In the genomic region with DNA sequence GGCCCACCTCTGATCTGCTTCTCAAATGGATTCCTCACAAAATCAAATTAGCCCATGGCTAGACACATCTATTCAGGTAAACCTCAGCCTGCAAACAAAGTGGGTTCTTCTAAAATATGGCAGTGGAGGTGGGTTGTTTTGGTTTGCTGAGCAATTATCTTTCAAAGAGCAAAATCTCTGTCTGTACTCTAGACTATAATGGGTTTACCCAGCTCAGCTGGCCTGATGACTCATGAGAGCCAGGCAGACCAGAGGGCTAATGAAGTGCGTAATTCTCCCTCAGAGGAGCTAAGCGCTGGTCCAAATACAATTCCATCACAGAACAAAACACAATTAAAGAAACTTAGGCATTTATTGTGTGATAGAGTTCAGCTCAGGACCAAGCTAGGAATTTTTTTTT, we compare ENCODE assay signal across 29 mouse cellular contexts.
DNase-seq lines count a peak whose midpoint lies in the region; ATAC-seq and TF ChIP-seq lines count a peak whose summit lies in the region.
"Had no signal": no experiment of that assay in that cellular context is flagged by ENCODE, and none has a peak within 500 bp of the region (broad histone marks: within the 10 kb centered on the region; RNA-seq: fewer than 3 reads in every experiment).

No protein-coding gene starts in this region.

- WGBS in midbrain, postnatal 0 days: 63% methylated on average over 2 of the region's 2 CpGs

- no peaks in the 10 kb centered on the region for H3K9me3 ChIP-seq in midbrain, postnatal 0 days (ENCODE audit: low read length)
- H3K9me3 ChIP-seq: embryonic facial prominence, embryonic 13.5 days; forebrain, embryonic 10.5 days; hindbrain, embryonic 10.5 days; midbrain, embryonic 13.5 days; neural tube, embryonic 15.5 days had no signal

- no peak for TF ChIP-seq CTCF in gastrocnemius, adult 2 months (IDR thresholded peaks at IDR 0.05)
- TF ChIP-seq CTCF in midbrain, postnatal 0 days (IDR thresholded peaks at IDR 0.05): no peak

- no peaks in the 10 kb centered on the region for H3K36me3 ChIP-seq in midbrain, postnatal 0 days (ENCODE audit: insufficient read depth, low read length)
- H3K36me3 ChIP-seq: embryonic facial prominence, embryonic 13.5 days; forebrain, embryonic 10.5 days; heart, embryonic 12.5 days; hindbrain, embryonic 10.5 days; midbrain, embryonic 13.5 days; neural tube, embryonic 15.5 days had no signal

- intact Hi-C loops in gastrocnemius, adult 2 months (cut with DNase I): no loop called here

- peak; percentile 35 to 68 for DNase-seq in adrenal gland, adult (ENCODE audit: inconsistent age in 2 of 2, low spot score in 1 of 2)
- DNase-seq in adrenal gland, adult 8-10 months: no peak
- DNase-seq in gastrocnemius, adult 2 months: peak; percentile 23
- DNase-seq in gastrocnemius, adult 8-10 months (ENCODE audit: low spot score in 2 of 2): no peak
- peak; percentile 35 to 36 for DNase-seq in adrenal gland, postnatal 36 days
- peak; percentile 26 for DNase-seq in retina, embryonic 14.5 days (ENCODE audit: low spot score)
- DNase-seq in midbrain, postnatal 0 days (ENCODE audit: low spot score): no peak
- no peak for DNase-seq in frontal cortex, postnatal 10 days (ENCODE audit: low spot score in 2 of 2)
- DNase-seq: cerebellum, adult 18-20 months; cerebellum, postnatal 10 days; forebrain, postnatal 0 days; heart, adult 2 months; kidney, adult 18-20 months; kidney, postnatal 4 days; layer of hippocampus, adult 9-11 months; liver; lung, adult 2 months; lung, postnatal 10 days; thymus, postnatal 4 days had no signal

- H3K27me3 ChIP-seq in midbrain, postnatal 0 days (ENCODE audit: insufficient read depth, low read length): no peaks in the 10 kb centered on the region
- H3K27me3 ChIP-seq: CH12.LX; embryonic facial prominence, embryonic 13.5 days; heart, embryonic 12.5 days; midbrain, embryonic 13.5 days; neural tube, embryonic 15.5 days had no signal

- no peak for ATAC-seq in midbrain, postnatal 0 days (ENCODE audit: low FRiP score)
- ATAC-seq: forebrain, postnatal 0 days; hindbrain, embryonic 16.5 days; midbrain, embryonic 13.5 days had no signal

- H3K4me3 ChIP-seq in gastrocnemius, adult 2 months: no peak overlapping the region
- no peak overlapping the region for H3K4me3 ChIP-seq in midbrain, postnatal 0 days (ENCODE audit: low read depth, low read length)
- H3K4me3 ChIP-seq: embryonic facial prominence, embryonic 13.5 days; forebrain, embryonic 10.5 days; heart, adult 2 months; heart, embryonic 12.5 days; hindbrain, embryonic 10.5 days; midbrain, embryonic 13.5 days; neural tube, embryonic 15.5 days had no signal

- no peak overlapping the region for H3K27ac ChIP-seq in gastrocnemius, adult 2 months
- no peak overlapping the region for H3K27ac ChIP-seq in midbrain, postnatal 0 days (ENCODE audit: low read depth, low read length)
- H3K27ac ChIP-seq: embryonic facial prominence, embryonic 13.5 days; heart, adult 2 months; liver, embryonic 14.5 days; macrophage; midbrain, embryonic 13.5 days; neural tube, embryonic 15.5 days had no signal

- H3K9ac ChIP-seq in midbrain, postnatal 0 days (replicated peaks; ENCODE audit: low read length, poor library complexity, severe bottlenecking): no peak overlapping the region
- H3K9ac ChIP-seq: embryonic facial prominence, embryonic 13.5 days; forebrain, postnatal 0 days; heart, embryonic 12.5 days; liver, embryonic 14.5 days; midbrain, embryonic 13.5 days; neural tube, embryonic 15.5 days had no signal

- no peaks in the 10 kb centered on the region for H3K4me1 ChIP-seq in midbrain, postnatal 0 days (ENCODE audit: insufficient read depth, low read length)
- H3K4me1 ChIP-seq: embryonic facial prominence, embryonic 13.5 days had no signal

- no peak overlapping the region for H3K4me2 ChIP-seq in midbrain, postnatal 0 days (ENCODE audit: low read depth, low read length, poor library complexity, severe bottlenecking)
- H3K4me2 ChIP-seq: embryonic facial prominence, embryonic 13.5 days; heart, embryonic 12.5 days; midbrain, embryonic 13.5 days; neural tube, embryonic 15.5 days had no signal

Comparison
In these comparisons a context has a peak if more than half of its experiments do, and no peak if none do; other contexts are left out.
1. DNase-seq: peak in adrenal gland, adult (2 of 2), gastrocnemius, adult 2 months (single experiment), adrenal gland, postnatal 36 days (2 of 2) and retina, embryonic 14.5 days (single experiment); none in adrenal gland, adult 8-10 months (single experiment), gastrocnemius, adult 8-10 months (0 of 2), midbrain, postnatal 0 days (single experiment) and frontal cortex, postnatal 10 days (0 of 2).